Mouse (Mus musculus) heart, embryonic 16.5 days (tissue): ENCODE data around the gene Akap12. TPM values are rescaled to one million over a fixed set of nuclear protein-coding genes. Genes with fewer than 3 reads are reported as not detected.

Experiments
- ATAC-seq: fragments of 200-750 bp; cut with Nextera tagmentation; replicated peaks from 2 replicates; pipeline ENCODE4 v1.8.0; 2017; ENCODE audit warnings: moderate number of reproducible peaks; ENCODE audit not compliant: insufficient read depth, low FRiP score; ENCODE audit errors: extremely low read depth
- H3K27ac ChIP-seq: fragments of 300-500 bp; sonication (generic); 2 replicates; pipeline ENCODE4 v1.5.1; 2014; ENCODE audit warnings: mild to moderate bottlenecking, low read length, control low read depth, moderate library complexity
- H3K27me3 ChIP-seq: fragments of 300-500 bp; sonication (generic); 2 replicates; pipeline ENCODE4 v1.6.1; 2014; ENCODE audit warnings: low read length, mixed read lengths; ENCODE audit not compliant: control insufficient read depth, insufficient read depth
- H3K36me3 ChIP-seq: fragments of 300-500 bp; sonication (generic); 2 replicates; pipeline ENCODE4 v1.6.1; 2014; ENCODE audit not compliant: control insufficient read depth, insufficient read depth
- H3K4me1 ChIP-seq: fragments of 300-500 bp; sonication (generic); 2 replicates; pipeline ENCODE4 v1.6.1; 2014; ENCODE audit warnings: low read length, mixed read lengths; ENCODE audit not compliant: control insufficient read depth, insufficient read depth
- H3K4me2 ChIP-seq: fragments of 300-500 bp; sonication (generic); 2 replicates; pipeline ENCODE4 v1.6.1; 2014; ENCODE audit warnings: low read depth, mild to moderate bottlenecking, control low read depth, low read length
- H3K4me3 ChIP-seq: fragments of 300-500 bp; sonication (generic); 2 replicates; pipeline ENCODE4 v1.5.1; 2014; ENCODE audit warnings: mild to moderate bottlenecking, control low read depth, low read length
- H3K9ac ChIP-seq: fragments of 300-500 bp; sonication (generic); 2 replicates; pipeline ENCODE4 v1.6.1; 2014; ENCODE audit warnings: low read length, control low read depth
- H3K9me3 ChIP-seq: fragments of 300-500 bp; sonication (generic); replicated peaks from 2 replicates; pipeline ENCODE4 v1.6.1; 2016; ENCODE audit warnings: low read length; ENCODE audit not compliant: control insufficient read depth
- WGBS: fragments of 180-500 bp; shearing (Covaris S2); extraction: QIAGEN DNeasy Blood & Tissue Kit; methylation state at CpG from one replicate; pipeline ENCODE4 v1.1.7; 2014; 5-methylcytosine and 5-hydroxymethylcytosine counted together
- polyA plus RNA-seq: library from polyadenylated mRNA; unstranded; fragments of >200 nt; fragmentation: Nextera tagmentation; extraction: Ambion mirVana; gene quantifications from 2 replicates; pipeline ENCODE4 v1.2.1, GENCODE M21; 2015

Gene Akap12
- polyA plus RNA-seq, 1 experiment from 2014 or later = 40.6 TPM

- Histone ChIP-seq H3K27ac (no peak overlapping the region), H3K27me3 (no peaks in the 10 kb centered on the region), H3K36me3 (no peaks in the 10 kb centered on the region), H3K9ac (no peak overlapping the region), H3K9me3 (no peaks in the 10 kb centered on the region), H3K4me2 (no peak overlapping the region), H3K4me3 (no peak overlapping the region), H3K4me1 (no peaks in the 10 kb centered on the region)
- 66% methylated on average over 4 of the region's 4 CpGs for WGBS
- ATAC-seq = no peak
Observed at GRCm38 (mm10) chr10:4293418-4293817, 27.2 kb downstream of the Akap12 start.

- no peak overlapping the region for H3K27ac ChIP-seq
- 0 out of 2 replicates have a peak, but pooled peaks cover 3% of the 10 kb centered on the region for H3K4me1 ChIP-seq
- no peak for ATAC-seq
- no peak overlapping the region for H3K4me2 ChIP-seq
- no peaks in the 10 kb centered on the region for H3K36me3 ChIP-seq
- no peak overlapping the region for H3K4me3 ChIP-seq
- H3K27me3 ChIP-seq = no peaks in the 10 kb centered on the region
- WGBS = 54% methylated on average over 5 of the region's 5 CpGs
- H3K9me3 ChIP-seq = no peaks in the 10 kb centered on the region
- H3K9ac ChIP-seq = no peak overlapping the region
Observed at GRCm38 (mm10) chr10:4303558-4303957, 37.4 kb downstream of the Akap12 start.

GRCm38 (mm10) chr10:4323885-4324284, 57.7 kb downstream of the Akap12 start:
- Histone ChIP-seq H3K4me1 (peaks cover 8% of the 10 kb centered on the region; the same call in 1 of the 2 replicates), H3K9ac (no peak overlapping the region)
- 82% methylated on average over 8 of the region's 8 CpGs for WGBS

GRCm38 (mm10) chr10:4325562-4325961, 59.4 kb downstream of the Akap12 start:
- Histone ChIP-seq H3K4me2 (no peak overlapping the region), H3K4me1 (peaks cover 8% of the 10 kb centered on the region; the same call in 1 of the 2 replicates), H3K9me3 (peaks cover 7% of the 10 kb centered on the region), H3K4me3 (no peak overlapping the region), H3K9ac (no peak overlapping the region), H3K27ac (peak overlapping the region; percentile 28; the same call in 1 of the 2 replicates), H3K27me3 (no peaks in the 10 kb centered on the region), H3K36me3 (no peaks in the 10 kb centered on the region)
- no peak for ATAC-seq
- WGBS = 22% methylated on average over 5 of the region's 5 CpGs

More at GRCm38 (mm10) chr10:4323885-4324284, 57.7 kb downstream of the Akap12 start:
- H3K27me3 ChIP-seq = no peaks in the 10 kb centered on the region
- ATAC-seq = no peak
- H3K9me3 ChIP-seq = peaks cover 7% of the 10 kb centered on the region
- no peak overlapping the region for H3K4me2 ChIP-seq
- H3K27ac ChIP-seq = no peak overlapping the region
- H3K36me3 ChIP-seq = no peaks in the 10 kb centered on the region
- no peak overlapping the region for H3K4me3 ChIP-seq

GRCm38 (mm10) chr10:4327716-4328115, 61.5 kb downstream of the Akap12 start:
- H3K9ac ChIP-seq = no peak overlapping the region
- no peaks in the 10 kb centered on the region for H3K27me3 ChIP-seq
- 82% methylated on average over 1 of the region's 1 CpGs for WGBS
- no peak overlapping the region for H3K27ac ChIP-seq
- no peak overlapping the region for H3K4me2 ChIP-seq
- H3K9me3 ChIP-seq = peaks cover 7% of the 10 kb centered on the region
- H3K36me3 ChIP-seq = no peaks in the 10 kb centered on the region
- ATAC-seq = no peak
- H3K4me3 ChIP-seq = no peak overlapping the region
- peaks cover 11% of the 10 kb centered on the region; the same call in 1 of the 2 replicates for H3K4me1 ChIP-seq

- H3K36me3 ChIP-seq = no peaks in the 10 kb centered on the region
- 62% methylated on average over 7 of the region's 7 CpGs for WGBS
- peaks cover 16% of the 10 kb centered on the region for H3K4me1 ChIP-seq
- no peak overlapping the region for H3K4me3 ChIP-seq
- H3K27me3 ChIP-seq = no peaks in the 10 kb centered on the region
- H3K4me2 ChIP-seq = no peak overlapping the region
- H3K9ac ChIP-seq = no peak overlapping the region
- H3K9me3 ChIP-seq = no peaks in the 10 kb centered on the region
- H3K27ac ChIP-seq = no peak overlapping the region
- ATAC-seq = no peak
Observed at GRCm38 (mm10) chr10:4332228-4332979, 66.2 kb downstream of the Akap12 start.

GRCm38 (mm10) chr10:4333319-4333718, 67.1 kb downstream of the Akap12 start:
- WGBS = 17% methylated on average over 8 of the region's 8 CpGs
- Histone ChIP-seq H3K9me3 (no peaks in the 10 kb centered on the region), H3K9ac (peak overlapping the region; percentile 62; the same call in 1 of the 2 replicates), H3K4me2 (peak overlapping the region; percentile 61), H3K27me3 (no peaks in the 10 kb centered on the region), H3K27ac (peak overlapping the region; percentile 58), H3K36me3 (no peaks in the 10 kb centered on the region), H3K4me1 (peaks cover 16% of the 10 kb centered on the region), H3K4me3 (peak overlapping the region; percentile 54)
- no peak for ATAC-seq

- H3K4me3 ChIP-seq = peak overlapping the region; percentile 54
- peak overlapping the region; percentile 58 for H3K27ac ChIP-seq
- H3K9me3 ChIP-seq = no peaks in the 10 kb centered on the region
- peak overlapping the region; percentile 62 for H3K9ac ChIP-seq
- peaks cover 22% of the 10 kb centered on the region for H3K4me1 ChIP-seq
- H3K36me3 ChIP-seq = no peaks in the 10 kb centered on the region
- peak; percentile 95 for ATAC-seq
- H3K27me3 ChIP-seq = no peaks in the 10 kb centered on the region
- 3% methylated on average over 27 of the region's 27 CpGs for WGBS
- H3K4me2 ChIP-seq = peak overlapping the region; percentile 61
Observed at GRCm38 (mm10) chr10:4334039-4334683, 68.0 kb downstream of the Akap12 start.

- 0 out of 2 replicates have a peak, but pooled peaks have one; percentile 58 for ATAC-seq
- Histone ChIP-seq H3K27me3 (no peaks in the 10 kb centered on the region), H3K27ac (peak overlapping the region; percentile 59), H3K4me3 (peak overlapping the region; percentile 38), H3K36me3 (no peaks in the 10 kb centered on the region), H3K4me2 (peak overlapping the region; percentile 62), H3K4me1 (peaks cover 15% of the 10 kb centered on the region), H3K9ac (peak overlapping the region; percentile 44), H3K9me3 (no peaks in the 10 kb centered on the region)
- WGBS = 31% methylated on average over 15 of the region's 15 CpGs
Observed at GRCm38 (mm10) chr10:4338863-4339461, 72.8 kb downstream of the Akap12 start.
